Mouse (Mus musculus): ENCODE measurements around the gene Ttll5. TPM values are rescaled to one million over a fixed set of nuclear protein-coding genes. Genes with fewer than 3 reads are reported as not detected.

Ttll5 gene
- polyA plus RNA-seq, 1 experiment = 230 TPM

GRCm38 (mm10) chr12:85971655-85972054, 147.2 kb downstream of the Ttll5 start:
- Histone ChIP-seq H3K27ac (ENCODE audit: control insufficient read depth, insufficient read depth, low read depth, low read length) (no peak overlapping the region), H3K4me3 (ENCODE audit: control insufficient read depth, low read depth, low read length) (no peak overlapping the region), H3K27me3 (ENCODE audit: control insufficient read depth, insufficient read depth, low read length) (no peaks in the 10 kb centered on the region), H3K36me3 (ENCODE audit: control insufficient read depth, insufficient read depth, low read length) (no peaks in the 10 kb centered on the region), H3K4me1 (ENCODE audit: control insufficient read depth, insufficient read depth, low read length) (no peaks in the 10 kb centered on the region)
- no peak for TF ChIP-seq CTCF (IDR thresholded peaks at IDR 0.05; ENCODE audit: control insufficient read depth, insufficient read depth, insufficient replicate concordance, low read depth, low read length)
- TF ChIP-seq POLR2A (IDR thresholded peaks at IDR 0.05; ENCODE audit: control insufficient read depth, low read depth, low read length) = no peak

GRCm38 (mm10) chr12:85973526-85973925, 149.1 kb downstream of the Ttll5 start:
- H3K4me3 ChIP-seq (ENCODE audit: control insufficient read depth, low read depth, low read length) = no peak overlapping the region
- TF ChIP-seq CTCF (IDR thresholded peaks at IDR 0.05; ENCODE audit: control insufficient read depth, insufficient read depth, insufficient replicate concordance, low read depth, low read length) (no peak), POLR2A (IDR thresholded peaks at IDR 0.05; ENCODE audit: control insufficient read depth, low read depth, low read length) (no peak)
- no peaks in the 10 kb centered on the region for H3K4me1 ChIP-seq (ENCODE audit: control insufficient read depth, insufficient read depth, low read length)
- H3K27ac ChIP-seq (ENCODE audit: control insufficient read depth, insufficient read depth, low read depth, low read length) = no peak overlapping the region
- H3K27me3 ChIP-seq (ENCODE audit: control insufficient read depth, insufficient read depth, low read length) = no peaks in the 10 kb centered on the region
- H3K36me3 ChIP-seq (ENCODE audit: control insufficient read depth, insufficient read depth, low read length) = no peaks in the 10 kb centered on the region

- H3K36me3 ChIP-seq (ENCODE audit: control insufficient read depth, insufficient read depth, low read length) = no peaks in the 10 kb centered on the region
- H3K27ac ChIP-seq (ENCODE audit: control insufficient read depth, insufficient read depth, low read depth, low read length) = no peak overlapping the region
- no peaks in the 10 kb centered on the region for H3K27me3 ChIP-seq (ENCODE audit: control insufficient read depth, insufficient read depth, low read length)
- TF ChIP-seq CTCF (IDR thresholded peaks at IDR 0.05; ENCODE audit: control insufficient read depth, insufficient read depth, insufficient replicate concordance, low read depth, low read length) (no peak), POLR2A (IDR thresholded peaks at IDR 0.05; ENCODE audit: control insufficient read depth, low read depth, low read length) (no peak)
- H3K4me3 ChIP-seq (ENCODE audit: control insufficient read depth, low read depth, low read length) = no peak overlapping the region
- no peaks in the 10 kb centered on the region for H3K4me1 ChIP-seq (ENCODE audit: control insufficient read depth, insufficient read depth, low read length)
Observed at GRCm38 (mm10) chr12:85974030-85974429, 149.6 kb downstream of the Ttll5 start.

GRCm38 (mm10) chr12:85979996-85980395, 155.5 kb downstream of the Ttll5 start:
- TF ChIP-seq POLR2A (IDR thresholded peaks at IDR 0.05; ENCODE audit: control insufficient read depth, low read depth, low read length) = no peak
- no peak for TF ChIP-seq CTCF (IDR thresholded peaks at IDR 0.05; ENCODE audit: control insufficient read depth, insufficient read depth, insufficient replicate concordance, low read depth, low read length)
- Histone ChIP-seq H3K36me3 (ENCODE audit: control insufficient read depth, insufficient read depth, low read length) (no peaks in the 10 kb centered on the region), H3K4me1 (ENCODE audit: control insufficient read depth, insufficient read depth, low read length) (no peaks in the 10 kb centered on the region), H3K4me3 (ENCODE audit: control insufficient read depth, low read depth, low read length) (no peak overlapping the region), H3K27ac (ENCODE audit: control insufficient read depth, insufficient read depth, low read depth, low read length) (no peak overlapping the region), H3K27me3 (ENCODE audit: control insufficient read depth, insufficient read depth, low read length) (no peaks in the 10 kb centered on the region)

- Histone ChIP-seq H3K4me1 (ENCODE audit: control insufficient read depth, insufficient read depth, low read length) (no peaks in the 10 kb centered on the region), H3K27me3 (ENCODE audit: control insufficient read depth, insufficient read depth, low read length) (no peaks in the 10 kb centered on the region), H3K4me3 (ENCODE audit: control insufficient read depth, low read depth, low read length) (no peak overlapping the region), H3K36me3 (ENCODE audit: control insufficient read depth, insufficient read depth, low read length) (no peaks in the 10 kb centered on the region), H3K27ac (ENCODE audit: control insufficient read depth, insufficient read depth, low read depth, low read length) (no peak overlapping the region; the same call in 1 of the 2 replicates)
- TF ChIP-seq POLR2A (IDR thresholded peaks at IDR 0.05; ENCODE audit: control insufficient read depth, low read depth, low read length) (no peak), CTCF (IDR thresholded peaks at IDR 0.05; ENCODE audit: control insufficient read depth, insufficient read depth, insufficient replicate concordance, low read depth, low read length) (no peak)
Observed at GRCm38 (mm10) chr12:85985524-85985923, 161.1 kb downstream of the Ttll5 start.

GRCm38 (mm10) chr12:85986024-85986423, 161.6 kb downstream of the Ttll5 start:
- no peaks in the 10 kb centered on the region for H3K27me3 ChIP-seq (ENCODE audit: control insufficient read depth, insufficient read depth, low read length)
- H3K27ac ChIP-seq (ENCODE audit: control insufficient read depth, insufficient read depth, low read depth, low read length) = peak overlapping the region; percentile 14; the same call in 1 of the 2 replicates

GRCm38 (mm10) chr12:85986540-85987443, 162.3 kb downstream of the Ttll5 start:
- H3K27me3 ChIP-seq (ENCODE audit: control insufficient read depth, insufficient read depth, low read length) = no peaks in the 10 kb centered on the region
- no peak overlapping the region; the same call in 1 of the 2 replicates for H3K27ac ChIP-seq (ENCODE audit: control insufficient read depth, insufficient read depth, low read depth, low read length)
- TF ChIP-seq POLR2A (IDR thresholded peaks at IDR 0.05; ENCODE audit: control insufficient read depth, low read depth, low read length) (no peak), CTCF (IDR thresholded peaks at IDR 0.05; ENCODE audit: control insufficient read depth, insufficient read depth, insufficient replicate concordance, low read depth, low read length) (no peak)
- H3K36me3 ChIP-seq (ENCODE audit: control insufficient read depth, insufficient read depth, low read length) = no peaks in the 10 kb centered on the region
- no peak overlapping the region for H3K4me3 ChIP-seq (ENCODE audit: control insufficient read depth, low read depth, low read length)
- no peaks in the 10 kb centered on the region for H3K4me1 ChIP-seq (ENCODE audit: control insufficient read depth, insufficient read depth, low read length)

More at GRCm38 (mm10) chr12:85986024-85986423, 161.6 kb downstream of the Ttll5 start:
- no peak overlapping the region for H3K4me3 ChIP-seq (ENCODE audit: control insufficient read depth, low read depth, low read length)
- no peaks in the 10 kb centered on the region for H3K36me3 ChIP-seq (ENCODE audit: control insufficient read depth, insufficient read depth, low read length)
- H3K4me1 ChIP-seq (ENCODE audit: control insufficient read depth, insufficient read depth, low read length) = no peaks in the 10 kb centered on the region
- no peak for TF ChIP-seq POLR2A (IDR thresholded peaks at IDR 0.05; ENCODE audit: control insufficient read depth, low read depth, low read length)
- TF ChIP-seq CTCF (IDR thresholded peaks at IDR 0.05; ENCODE audit: control insufficient read depth, insufficient read depth, insufficient replicate concordance, low read depth, low read length) = no peak
